Mouse (Mus musculus): ENCODE results near the gene Bgn.

GRCm38 (mm10) chrX:73476621-73477020 is 6.8 kb upstream of the Bgn start:
- no peak for TF ChIP-seq ELF1 (IDR thresholded peaks at IDR 0.05; ENCODE audit: low read depth, low read length)
- TF ChIP-seq CTCF (conservative IDR thresholded peaks at IDR 0.05 in 1 of 2, IDR thresholded peaks at IDR 0.05 in 1 of 2; ENCODE audit: low read depth in 2 of 2, low read length in 2 of 2), result no peak
- no peak for TF ChIP-seq NRF1 (IDR thresholded peaks at IDR 0.05; ENCODE audit: low read depth, low read length)
